ENCODE assay signal across 11 mouse cellular contexts in the genomic region with DNA sequence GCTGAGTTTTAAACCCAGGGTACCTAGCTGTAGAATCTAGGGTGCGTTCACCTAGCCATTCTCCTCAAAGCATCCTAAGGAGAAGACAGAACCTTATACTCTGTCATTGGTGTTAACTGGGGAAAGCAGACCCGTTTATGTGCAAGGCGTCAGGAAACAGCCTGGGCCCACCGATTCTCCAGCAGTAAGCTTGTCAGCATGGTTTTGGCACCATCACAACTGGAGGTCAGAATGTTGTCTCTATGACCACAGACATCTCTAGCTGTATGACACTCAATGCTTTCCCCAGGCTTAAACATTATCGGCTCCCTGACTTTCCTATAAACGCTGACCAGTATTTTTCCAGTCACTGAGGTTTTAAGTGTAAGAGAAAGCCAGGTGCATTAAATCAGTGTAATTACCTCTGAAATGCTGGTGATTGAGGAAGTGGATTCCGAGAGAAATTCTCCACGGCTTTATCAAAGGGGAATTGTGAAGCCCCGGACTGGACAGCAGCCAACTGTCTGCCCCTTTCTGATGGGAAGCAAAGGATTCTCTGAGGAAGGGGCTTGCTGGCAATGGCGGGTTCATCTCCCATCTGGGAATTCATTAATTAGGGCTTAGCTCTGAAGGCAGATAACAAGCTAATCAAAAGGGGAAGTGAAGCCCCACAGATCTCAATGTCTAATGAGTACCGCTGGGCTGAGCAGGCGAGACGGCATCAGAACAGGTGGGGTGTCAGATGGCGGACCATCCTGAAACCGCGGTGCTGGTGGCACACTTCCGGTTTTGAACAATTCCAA. TPM values are rescaled to one million over a fixed set of nuclear protein-coding genes. Genes with fewer than 3 reads are reported as not detected.
DNase-seq lines count a peak whose midpoint lies in the region; ATAC-seq and TF ChIP-seq lines count a peak whose summit lies in the region.
"Had no signal": no experiment of that assay in that cellular context is flagged by ENCODE, and none has a peak within 500 bp of the region (broad histone marks: within the 10 kb centered on the region; RNA-seq: fewer than 3 reads in every experiment).

No protein-coding gene starts in this region.

- no peak for TF ChIP-seq POLR2A in heart, adult 2 months (IDR thresholded peaks at IDR 0.05; ENCODE audit: insufficient read depth, low read depth, low read length)

- TF ChIP-seq EP300 in heart, adult 2 months (IDR thresholded peaks at IDR 0.05; ENCODE audit: insufficient read depth, low read depth, low read length) = no peak

- 50% methylated on average over 17 of the region's 17 CpGs for WGBS in heart, embryonic 12.5 days
- 33% methylated on average over 17 of the region's 17 CpGs for WGBS in heart, adult 2 months
- 54% methylated on average over 17 of the region's 17 CpGs for WGBS in lung, embryonic 16.5 days
- WGBS in midbrain, embryonic 16.5 days = 36% methylated on average over 17 of the region's 17 CpGs
- 51% methylated on average over 17 of the region's 17 CpGs for WGBS in kidney, embryonic 14.5 days

- no peak overlapping the region for H3K27ac ChIP-seq in heart, embryonic 12.5 days (ENCODE audit: poor library complexity, severe bottlenecking)
- no peak overlapping the region for H3K27ac ChIP-seq in heart, adult 2 months
- no peak overlapping the region for H3K27ac ChIP-seq in lung, embryonic 16.5 days (ENCODE audit: low read length)
- H3K27ac ChIP-seq in midbrain, embryonic 16.5 days (ENCODE audit: low read length) = 0 out of 2 replicates have a peak overlapping the region, but pooled peaks have one; percentile 13
- H3K27ac ChIP-seq in kidney, embryonic 14.5 days (ENCODE audit: low read depth, low read length) = no peak overlapping the region
- H3K27ac ChIP-seq: lung, embryonic 15.5 days had no signal

- H3K4me2 ChIP-seq in heart, embryonic 12.5 days = peak overlapping the region; percentile 55
- peak overlapping the region; percentile 7; the same call in 1 of the 2 replicates for H3K4me2 ChIP-seq in lung, embryonic 16.5 days (ENCODE audit: low read depth, low read length)
- peak overlapping the region; percentile 1; the same call in 1 of the 2 replicates for H3K4me2 ChIP-seq in midbrain, embryonic 16.5 days (ENCODE audit: low read length)
- H3K4me2 ChIP-seq in kidney, embryonic 14.5 days (replicated peaks; ENCODE audit: low read depth, low read length) = no peak overlapping the region
- H3K4me2 ChIP-seq: lung, embryonic 15.5 days had no signal

- no peak for DNase-seq in heart, adult 2 months
- DNase-seq in lung, postnatal 36 days = no peak
- peak; percentile 31 to 48 for DNase-seq in cerebellum, postnatal 36 days
- no peak for DNase-seq in frontal cortex, adult 2 months (ENCODE audit: extremely low spot score in 1 of 2, low spot score in 1 of 2)

- H3K27me3 ChIP-seq in heart, embryonic 12.5 days (replicated peaks) = no peaks in the 10 kb centered on the region
- no peaks in the 10 kb centered on the region for H3K27me3 ChIP-seq in heart, adult 2 months (ENCODE audit: control insufficient read depth, insufficient read depth, low read length)
- no peaks in the 10 kb centered on the region for H3K27me3 ChIP-seq in lung, embryonic 16.5 days (ENCODE audit: control insufficient read depth, insufficient read depth, low read depth, low read length)
- H3K27me3 ChIP-seq in midbrain, embryonic 16.5 days (ENCODE audit: control insufficient read depth, insufficient read depth, low read depth, low read length) = no peaks in the 10 kb centered on the region
- H3K27me3 ChIP-seq in kidney, embryonic 14.5 days (ENCODE audit: control insufficient read depth, insufficient read depth, low read length) = no peaks in the 10 kb centered on the region
- H3K27me3 ChIP-seq: lung, embryonic 15.5 days had no signal

- no peak for ATAC-seq in heart, embryonic 12.5 days (ENCODE audit: insufficient number of reproducible peaks, low FRiP score)
- no peak for ATAC-seq in lung, embryonic 16.5 days (ENCODE audit: low read depth)
- peak; percentile 72 for ATAC-seq in midbrain, embryonic 16.5 days
- ATAC-seq in kidney, embryonic 14.5 days (ENCODE audit: low FRiP score, low TSS enrichment) = no peak
- ATAC-seq: activated CD4-positive, CD25-positive, alpha-beta regulatory T cell, adult 4 months; CD4-positive, CD25-positive, alpha-beta regulatory T cell, adult 4 months had no signal

- no peak for TF ChIP-seq CTCF in heart, adult 2 months (IDR thresholded peaks at IDR 0.05)

- H3K4me1 ChIP-seq in heart, embryonic 12.5 days (replicated peaks) = peaks cover 10% of the 10 kb centered on the region
- no peaks in the 10 kb centered on the region for H3K4me1 ChIP-seq in heart, adult 2 months (ENCODE audit: control insufficient read depth, insufficient read depth, low read length)
- H3K4me1 ChIP-seq in lung, embryonic 16.5 days (replicated peaks; ENCODE audit: control insufficient read depth, insufficient read depth, low read length) = 0 out of 2 replicates have a peak, but pooled peaks cover 4% of the 10 kb centered on the region
- peaks cover 4% of the 10 kb centered on the region; the same call in 1 of the 2 replicates for H3K4me1 ChIP-seq in midbrain, embryonic 16.5 days (ENCODE audit: control insufficient read depth, insufficient read depth, low read length)
- no peaks in the 10 kb centered on the region for H3K4me1 ChIP-seq in kidney, embryonic 14.5 days (ENCODE audit: control insufficient read depth, insufficient read depth, low read length)
- H3K4me1 ChIP-seq: lung, embryonic 15.5 days had no signal

- no peaks in the 10 kb centered on the region for H3K36me3 ChIP-seq in heart, embryonic 12.5 days
- H3K36me3 ChIP-seq in heart, adult 2 months (ENCODE audit: control insufficient read depth, insufficient read depth, low read length) = no peaks in the 10 kb centered on the region
- no peaks in the 10 kb centered on the region for H3K36me3 ChIP-seq in lung, embryonic 16.5 days (ENCODE audit: control insufficient read depth, insufficient read depth, low read length)
- no peaks in the 10 kb centered on the region for H3K36me3 ChIP-seq in midbrain, embryonic 16.5 days (ENCODE audit: control insufficient read depth, insufficient read depth, low read length)
- H3K36me3 ChIP-seq in kidney, embryonic 14.5 days (ENCODE audit: control insufficient read depth, insufficient read depth, low read length) = no peaks in the 10 kb centered on the region
- H3K36me3 ChIP-seq: lung, embryonic 15.5 days had no signal

- H3K79me2 ChIP-seq in heart, adult 2 months (replicated peaks; ENCODE audit: control insufficient read depth, insufficient read depth, low read length) = no peaks in the 10 kb centered on the region

- H3K9me3 ChIP-seq in heart, embryonic 12.5 days (replicated peaks) = no peaks in the 10 kb centered on the region
- H3K9me3 ChIP-seq in lung, embryonic 16.5 days (ENCODE audit: control insufficient read depth, low read length) = no peaks in the 10 kb centered on the region
- no peaks in the 10 kb centered on the region for H3K9me3 ChIP-seq in midbrain, embryonic 16.5 days (replicated peaks; ENCODE audit: control insufficient read depth, low read length, poor library complexity, severe bottlenecking)
- no peaks in the 10 kb centered on the region for H3K9me3 ChIP-seq in kidney, embryonic 14.5 days (ENCODE audit: control insufficient read depth, low read length)
- H3K9me3 ChIP-seq: lung, embryonic 15.5 days had no signal

- no peak overlapping the region for H3K9ac ChIP-seq in heart, embryonic 12.5 days
- no peak overlapping the region for H3K9ac ChIP-seq in heart, adult 2 months (ENCODE audit: low read depth, low read length)
- H3K9ac ChIP-seq in lung, embryonic 16.5 days (ENCODE audit: low read length) = no peak overlapping the region
- H3K9ac ChIP-seq in midbrain, embryonic 16.5 days (ENCODE audit: low read depth, low read length) = no peak overlapping the region
- H3K9ac ChIP-seq in kidney, embryonic 14.5 days (ENCODE audit: low read depth, low read length) = no peak overlapping the region
- H3K9ac ChIP-seq: lung, embryonic 15.5 days had no signal

- intact Hi-C loops in heart, adult 2 months (cut with DNase I) = no loop called here

- H3K4me3 ChIP-seq in heart, embryonic 12.5 days = peak overlapping the region; percentile 12; the same call in 1 of the 2 replicates
- H3K4me3 ChIP-seq in heart, adult 2 months = no peak overlapping the region
- no peak overlapping the region for H3K4me3 ChIP-seq in lung, embryonic 16.5 days (ENCODE audit: low read length)
- no peak overlapping the region for H3K4me3 ChIP-seq in midbrain, embryonic 16.5 days (ENCODE audit: low read depth, low read length)
- no peak overlapping the region for H3K4me3 ChIP-seq in kidney, embryonic 14.5 days (ENCODE audit: low read length)
- H3K4me3 ChIP-seq: lung, embryonic 15.5 days had no signal

RNA-seq across cellular contexts. Expression of a gene that starts 42.1 kb away (rescaled TPM):
- 1.5 and 2.0 TPM in 2 replicates for polyA plus RNA-seq in heart, embryonic 12.5 days (2016; fragmentation: Nextera tagmentation; extraction: Ambion mirVana)
- total RNA-seq in heart, adult 2 months (2021) = under 1 TPM; 0.08 to 0.11 TPM
- polyA plus RNA-seq in heart, adult 2 months (2012; rRNA removed) = 0.04 and 0.26 TPM in 2 replicates
- polyA plus RNA-seq in lung, embryonic 16.5 days (2015; fragmentation: Nextera tagmentation; extraction: Ambion mirVana) = 0.18 and 0.48 TPM in 2 replicates
- polyA plus RNA-seq in midbrain, embryonic 16.5 days (2015; fragmentation: Nextera tagmentation; extraction: Ambion mirVana) = 8.0 and 12.8 TPM in 2 replicates
- polyA plus RNA-seq in kidney, embryonic 14.5 days (2014; fragmentation: Nextera tagmentation; extraction: Ambion mirVana) = 0.20 and 0.30 TPM in 2 replicates
- 6.7 and 7.1 TPM in 2 replicates for polyA plus RNA-seq in frontal cortex, adult 2 months (2012; rRNA removed)
- polyA plus RNA-seq: CD4-positive, CD25-positive, alpha-beta regulatory T cell, adult 4 months had no signal

Comparison
In these comparisons a context has a peak if more than half of its experiments do, and no peak if none do; other contexts are left out.
1. DNase-seq: peak in cerebellum, postnatal 36 days (2 of 2); none in heart, adult 2 months (0 of 2), lung, postnatal 36 days (single experiment) and frontal cortex, adult 2 months (0 of 2).